Mouse (Mus musculus): Measurements from ENCODE around the gene Plb1. TPM values are rescaled to one million over a fixed set of nuclear protein-coding genes. Genes with fewer than 3 reads are reported as not detected.

The Plb1 gene
- polyA plus RNA-seq, 1 experiment from 2014 or later = 4.7 TPM

GRCm38 (mm10) chr5:32335172-32335571 lies 102.7 kb downstream of the Plb1 start:
- H3K4me3 ChIP-seq (replicated peaks) = no peak overlapping the region
- no peaks in the 10 kb centered on the region for H3K36me3 ChIP-seq
- no peak overlapping the region for H3K4me2 ChIP-seq (replicated peaks)
- peaks cover 29% of the 10 kb centered on the region for H3K4me1 ChIP-seq
- no peaks in the 10 kb centered on the region for H3K9me3 ChIP-seq (replicated peaks)
- ATAC-seq (ENCODE audit: insufficient number of reproducible peaks, low FRiP score, low TSS enrichment, low read depth) = no peak
- H3K9ac ChIP-seq = no peak overlapping the region
- H3K27ac ChIP-seq (replicated peaks) = no peak overlapping the region
- WGBS = 27% methylated on average over 6 of the region's 6 CpGs
- H3K27me3 ChIP-seq = no peaks in the 10 kb centered on the region

- peak overlapping the region; percentile 63 for H3K27ac ChIP-seq (replicated peaks)
- peaks cover 29% of the 10 kb centered on the region for H3K4me1 ChIP-seq
- no peaks in the 10 kb centered on the region for H3K36me3 ChIP-seq
- no peaks in the 10 kb centered on the region for H3K9me3 ChIP-seq (replicated peaks)
- WGBS = 30% methylated on average over 5 of the region's 5 CpGs
- no peak for ATAC-seq (ENCODE audit: insufficient number of reproducible peaks, low FRiP score, low TSS enrichment, low read depth)
- no peak overlapping the region for H3K4me2 ChIP-seq (replicated peaks)
- no peaks in the 10 kb centered on the region for H3K27me3 ChIP-seq
- no peak overlapping the region for H3K4me3 ChIP-seq (replicated peaks)
- H3K9ac ChIP-seq = no peak overlapping the region
Measured at GRCm38 (mm10) chr5:32336092-32336491, 103.6 kb downstream of the Plb1 start.

GRCm38 (mm10) chr5:32337336-32337735 lies 104.8 kb downstream of the Plb1 start:
- Histone ChIP-seq H3K9ac (no peak overlapping the region), H3K27me3 (no peaks in the 10 kb centered on the region), H3K9me3 (replicated peaks) (no peaks in the 10 kb centered on the region), H3K4me1 (peaks cover 29% of the 10 kb centered on the region), H3K4me3 (replicated peaks) (no peak overlapping the region), H3K36me3 (no peaks in the 10 kb centered on the region), H3K4me2 (replicated peaks) (no peak overlapping the region), H3K27ac (replicated peaks) (peak overlapping the region; percentile 13; the same call in 1 of the 2 replicates)
- WGBS = 41% methylated on average over 1 of the region's 1 CpGs
- ATAC-seq (ENCODE audit: insufficient number of reproducible peaks, low FRiP score, low TSS enrichment, low read depth) = no peak

GRCm38 (mm10) chr5:32338339-32338738 lies 105.8 kb downstream of the Plb1 start:
- Histone ChIP-seq H3K9ac (no peak overlapping the region), H3K4me2 (replicated peaks) (no peak overlapping the region), H3K27me3 (no peaks in the 10 kb centered on the region), H3K9me3 (replicated peaks) (no peaks in the 10 kb centered on the region), H3K36me3 (no peaks in the 10 kb centered on the region), H3K4me1 (peaks cover 25% of the 10 kb centered on the region), H3K27ac (replicated peaks) (no peak overlapping the region), H3K4me3 (replicated peaks) (no peak overlapping the region)
- no peak for ATAC-seq (ENCODE audit: insufficient number of reproducible peaks, low FRiP score, low TSS enrichment, low read depth)
- 42% methylated on average over 2 of the region's 2 CpGs for WGBS

GRCm38 (mm10) chr5:32338766-32339165 lies 106.3 kb downstream of the Plb1 start:
- Histone ChIP-seq H3K4me3 (replicated peaks) (no peak overlapping the region), H3K9ac (no peak overlapping the region), H3K36me3 (no peaks in the 10 kb centered on the region), H3K27me3 (no peaks in the 10 kb centered on the region), H3K9me3 (replicated peaks) (no peaks in the 10 kb centered on the region), H3K4me2 (replicated peaks) (no peak overlapping the region), H3K27ac (replicated peaks) (0 out of 2 replicates have a peak overlapping the region, but pooled peaks have one; percentile 22), H3K4me1 (peaks cover 25% of the 10 kb centered on the region)
- ATAC-seq (ENCODE audit: insufficient number of reproducible peaks, low FRiP score, low TSS enrichment, low read depth) = no peak
- 61% methylated on average over 3 of the region's 3 CpGs for WGBS

GRCm38 (mm10) chr5:32340246-32340645 lies 107.7 kb downstream of the Plb1 start:
- Histone ChIP-seq H3K4me1 (peaks cover 20% of the 10 kb centered on the region), H3K27me3 (no peaks in the 10 kb centered on the region), H3K4me3 (replicated peaks) (no peak overlapping the region), H3K36me3 (no peaks in the 10 kb centered on the region), H3K4me2 (replicated peaks) (no peak overlapping the region), H3K9ac (no peak overlapping the region), H3K27ac (replicated peaks) (no peak overlapping the region), H3K9me3 (replicated peaks) (no peaks in the 10 kb centered on the region)
- 56% methylated on average over 1 of the region's 1 CpGs for WGBS
- no peak for ATAC-seq (ENCODE audit: insufficient number of reproducible peaks, low FRiP score, low TSS enrichment, low read depth)

GRCm38 (mm10) chr5:32342711-32343285 lies 110.3 kb downstream of the Plb1 start:
- Histone ChIP-seq H3K4me1 (0 out of 2 replicates have a peak, but pooled peaks cover 5% of the 10 kb centered on the region), H3K4me2 (replicated peaks) (no peak overlapping the region), H3K27ac (replicated peaks) (no peak overlapping the region), H3K9me3 (replicated peaks) (no peaks in the 10 kb centered on the region), H3K27me3 (no peaks in the 10 kb centered on the region), H3K4me3 (replicated peaks) (no peak overlapping the region), H3K36me3 (no peaks in the 10 kb centered on the region), H3K9ac (no peak overlapping the region)
- ATAC-seq (ENCODE audit: insufficient number of reproducible peaks, low FRiP score, low TSS enrichment, low read depth) = no peak
- WGBS = 61% methylated on average over 5 of the region's 5 CpGs

GRCm38 (mm10) chr5:32346025-32346912 lies 113.8 kb downstream of the Plb1 start:
- Histone ChIP-seq H3K9me3 (replicated peaks) (no peaks in the 10 kb centered on the region), H3K4me2 (replicated peaks) (no peak overlapping the region), H3K4me3 (replicated peaks) (no peak overlapping the region), H3K27me3 (no peaks in the 10 kb centered on the region), H3K4me1 (0 out of 2 replicates have a peak, but pooled peaks cover 11% of the 10 kb centered on the region), H3K27ac (replicated peaks) (no peak overlapping the region), H3K9ac (no peak overlapping the region), H3K36me3 (no peaks in the 10 kb centered on the region)
- ATAC-seq (ENCODE audit: insufficient number of reproducible peaks, low FRiP score, low TSS enrichment, low read depth) = peak; percentile 63
- WGBS = 30% methylated on average over 10 of the region's 10 CpGs

GRCm38 (mm10) chr5:32349718-32350117 lies 117.2 kb downstream of the Plb1 start:
- 0 out of 2 replicates have a peak, but pooled peaks cover 18% of the 10 kb centered on the region for H3K4me1 ChIP-seq
- H3K9me3 ChIP-seq (replicated peaks) = no peaks in the 10 kb centered on the region
- ATAC-seq (ENCODE audit: insufficient number of reproducible peaks, low FRiP score, low TSS enrichment, low read depth) = no peak
- H3K27ac ChIP-seq (replicated peaks) = no peak overlapping the region
- no peaks in the 10 kb centered on the region for H3K36me3 ChIP-seq
- no peak overlapping the region for H3K4me2 ChIP-seq (replicated peaks)
- H3K9ac ChIP-seq = no peak overlapping the region
- WGBS = 61% methylated on average over 3 of the region's 3 CpGs
- no peaks in the 10 kb centered on the region for H3K27me3 ChIP-seq
- no peak overlapping the region for H3K4me3 ChIP-seq (replicated peaks)

- H3K9ac ChIP-seq = no peak overlapping the region
- 76% methylated on average over 3 of the region's 3 CpGs for WGBS
- H3K9me3 ChIP-seq (replicated peaks) = no peaks in the 10 kb centered on the region
- no peaks in the 10 kb centered on the region for H3K36me3 ChIP-seq
- no peaks in the 10 kb centered on the region for H3K27me3 ChIP-seq
- H3K4me3 ChIP-seq (replicated peaks) = no peak overlapping the region
- H3K4me2 ChIP-seq (replicated peaks) = no peak overlapping the region
- ATAC-seq (ENCODE audit: insufficient number of reproducible peaks, low FRiP score, low TSS enrichment, low read depth) = no peak
- H3K4me1 ChIP-seq = 0 out of 2 replicates have a peak, but pooled peaks cover 18% of the 10 kb centered on the region
- no peak overlapping the region for H3K27ac ChIP-seq (replicated peaks)
Measured at GRCm38 (mm10) chr5:32350551-32351256, 118.2 kb downstream of the Plb1 start.
